Mouse (Mus musculus): Measurements from ENCODE around the gene Tmem59. TPM values are rescaled to one million over a fixed set of nuclear protein-coding genes. Genes with fewer than 3 reads are reported as not detected.

Gene Tmem59
- 141 and 151 TPM in 2 replicates for polyA plus RNA-seq (2012)

DNA sequence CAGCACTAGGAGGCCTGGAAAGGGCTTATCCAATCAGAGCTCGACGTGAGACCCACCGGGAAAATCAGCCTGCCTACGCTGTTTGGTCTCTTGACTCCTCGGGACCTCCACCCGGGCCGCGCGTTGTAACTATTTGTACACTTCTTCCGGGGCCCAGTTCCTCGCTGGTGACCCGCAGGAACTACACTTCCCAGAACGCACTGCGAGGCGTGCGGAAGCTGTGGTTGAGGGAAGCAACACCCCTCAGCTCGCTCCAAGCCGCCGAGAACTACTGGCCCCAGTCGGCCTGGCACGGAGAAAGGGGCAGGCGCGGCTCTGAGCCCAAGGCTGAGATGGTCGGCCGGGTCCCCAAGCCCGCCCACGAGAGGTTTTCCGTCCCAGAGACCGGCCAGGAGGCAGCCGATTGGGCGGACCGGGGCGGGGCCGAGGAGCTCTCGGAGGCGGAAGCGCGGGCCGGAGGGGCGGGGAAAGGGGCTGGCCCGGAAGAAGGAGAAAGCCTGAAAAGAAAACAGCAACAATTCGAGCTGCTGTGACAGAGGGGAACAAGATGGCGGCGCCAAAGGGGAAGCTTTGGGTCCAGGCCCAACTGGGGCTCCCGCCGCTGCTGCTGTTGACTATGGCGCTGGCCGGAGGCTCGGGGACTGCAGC lies at the start of gene Tmem59:
Gene Tmem59, plus strand, starts transcription at position 218 of the 648 bp plus-strand sequence.

DNA sequence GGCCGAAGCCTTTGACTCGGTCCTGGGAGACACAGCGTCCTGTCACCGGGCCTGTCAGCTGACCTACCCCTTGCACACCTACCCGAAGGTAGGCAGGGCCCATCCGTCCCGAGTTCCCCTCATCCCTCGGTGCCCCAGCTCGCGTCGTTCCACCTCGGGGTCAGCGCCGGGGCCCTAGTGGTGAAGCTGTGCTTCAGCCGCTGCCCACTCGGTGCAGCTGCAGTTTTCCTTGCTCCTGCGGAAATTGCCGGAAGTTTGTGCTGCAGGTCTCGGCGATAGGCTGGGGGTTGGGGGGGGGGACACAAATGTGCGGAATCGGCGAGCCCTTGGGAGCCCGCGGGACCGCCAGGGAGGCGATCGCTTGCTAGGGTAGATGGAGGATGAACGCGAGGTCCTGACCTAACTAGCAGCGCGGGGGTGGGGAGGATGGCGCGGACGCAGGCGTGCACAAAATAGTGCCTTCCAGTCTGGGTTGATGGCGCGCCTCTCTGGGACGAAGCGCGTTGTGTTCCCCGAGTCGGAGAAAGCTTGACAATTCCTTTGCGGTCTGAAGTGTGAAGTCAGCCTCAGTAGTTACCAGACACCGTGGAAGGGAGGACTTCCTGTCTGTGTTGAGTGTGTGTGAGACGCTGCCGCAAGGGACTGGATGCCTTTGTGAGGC lies 761 bp downstream of the Tmem59 start, which contains the start of gene Tceanc2:
Gene Tceanc2, minus strand, starts transcription at position 287 of the 661 bp plus-strand sequence.

DNA sequence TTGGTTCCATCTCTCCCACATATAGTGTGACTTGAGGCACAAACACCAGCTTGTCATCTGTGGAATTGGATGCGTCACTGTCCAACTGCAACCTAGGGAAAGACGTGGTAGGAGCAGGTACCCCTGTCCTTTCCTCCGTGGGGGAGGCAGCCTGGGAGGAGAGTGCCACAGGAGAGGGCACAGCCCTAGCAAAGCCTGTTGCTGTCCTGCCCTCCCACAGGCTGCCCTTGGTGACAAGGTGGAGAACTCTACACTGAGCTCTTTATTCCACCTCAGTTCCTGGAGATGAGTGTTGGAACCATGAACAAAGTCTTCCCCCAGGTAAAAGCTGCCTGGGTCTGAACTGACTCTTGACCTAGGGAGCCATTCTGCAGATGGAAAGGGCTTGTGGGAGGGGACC lies 30.7 kb downstream of the Tmem59 start, which contains the start of gene Ldlrad1:
Gene Ldlrad1, plus strand, starts transcription at position 301 of the 400 bp plus-strand sequence.

Other genes starting within 250 kb of the Tmem59 start
- gene Mrpl37, start 111.5 kb upstream of the Tmem59 start, polyA plus RNA-seq (2012): 41.6 and 46.4 TPM in 2 replicates
- 7.3 and 11.1 TPM in 2 replicates for gene Cyb5rl, start 111.4 kb upstream of the Tmem59 start, polyA plus RNA-seq (2012)
- not detected in 2 replicates for gene Cdcp2, start 81.5 kb upstream of the Tmem59 start, polyA plus RNA-seq (2012)
- 23.4 and 25.8 TPM in 2 replicates for gene Tceanc2, start 717 bp downstream of the Tmem59 start, polyA plus RNA-seq (2012)
- not detected in 2 replicates for gene Ldlrad1, start 30.8 kb downstream of the Tmem59 start, polyA plus RNA-seq (2012)
- 6.5 TPM in 2 replicates for gene Lrrc42, start 75.1 kb downstream of the Tmem59 start, polyA plus RNA-seq (2012)
- gene Hspb11, start 75.2 kb downstream of the Tmem59 start, polyA plus RNA-seq (2012): 3.8 and 5.1 TPM in 2 replicates
- not detected in 2 replicates for gene Dio1, start 128.8 kb downstream of the Tmem59 start, polyA plus RNA-seq (2012)
- 19.4 and 19.6 TPM in 2 replicates for gene Yipf1, start 136.0 kb downstream of the Tmem59 start, polyA plus RNA-seq (2012)
- 5.1 and 7.0 TPM in 2 replicates for gene Ndc1, start 189.4 kb downstream of the Tmem59 start, polyA plus RNA-seq (2012)

Measured in megakaryocyte-erythroid progenitor cell, adult 5 weeks (primary cell).